Mouse (Mus musculus): ENCODE results near the gene Ngly1. TPM values are rescaled to one million over a fixed set of nuclear protein-coding genes. Genes with fewer than 3 reads are reported as not detected.

The Ngly1 gene
- polyA plus RNA-seq (2015; fragmentation: Nextera tagmentation; extraction: Ambion mirVana) = 40.8 and 44.9 TPM in 2 replicates

DNA sequence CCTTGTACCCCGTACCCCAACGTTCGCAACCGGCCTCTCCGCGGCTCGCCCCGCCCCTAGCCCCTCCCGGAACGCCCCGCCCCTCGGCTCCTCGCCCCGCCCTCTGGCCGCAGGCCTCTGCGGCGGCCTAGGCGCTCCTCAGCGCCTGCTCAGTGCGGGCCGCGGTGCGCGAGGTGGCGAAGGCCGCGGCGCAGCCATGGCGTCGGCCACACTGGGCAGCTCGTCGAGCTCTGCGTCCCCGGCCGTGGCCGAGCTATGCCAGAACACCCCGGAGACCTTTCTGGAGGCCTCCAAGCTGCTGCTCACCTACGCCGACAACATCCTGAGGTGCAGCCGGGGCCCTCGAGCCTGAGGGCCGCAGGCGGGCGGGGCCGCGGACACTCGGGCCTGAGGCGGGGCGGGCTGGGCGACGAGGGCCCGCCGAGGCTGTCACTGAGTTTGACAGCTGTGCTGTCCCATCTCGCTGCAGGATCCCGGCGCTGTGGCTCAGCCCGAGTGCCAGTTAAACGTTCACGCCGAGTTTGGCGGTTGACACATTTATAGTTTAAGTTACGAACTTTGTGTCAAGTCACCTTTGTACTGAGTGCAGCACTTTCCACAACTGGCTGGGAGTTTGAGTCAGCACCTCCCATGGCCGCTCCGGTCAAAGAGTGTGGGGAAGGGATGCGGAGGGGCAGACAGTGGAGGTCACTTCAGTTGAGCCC is at the start of gene Ngly1, which contains the start of gene Oxsm:
Ngly1 (plus strand) TSS at position 110 of the 704 bp plus-strand sequence.
Oxsm (minus strand) TSS at position 638 of the 704 bp plus-strand sequence.
- peak within 1 kb of the TSS; percentile 89 for H3K27ac ChIP-seq (ENCODE audit: low read length)
- WGBS = under 1% methylated on average over 65 of the region's 65 CpGs
- peak within 1 kb of the TSS; percentile 97 for H3K9ac ChIP-seq (ENCODE audit: low read length)
- H3K4me3 ChIP-seq (replicated peaks; ENCODE audit: low read length) = peak within 1 kb of the TSS; percentile 80
- peaks cover 17% of the 10 kb centered on the region; the same call in 1 of the 2 replicates for H3K4me1 ChIP-seq (ENCODE audit: control insufficient read depth, insufficient read depth, low read length)
- ATAC-seq (ENCODE audit: insufficient read depth, low FRiP score) = peak; percentile 99
- no peaks in the 10 kb centered on the region for H3K36me3 ChIP-seq (ENCODE audit: control insufficient read depth, insufficient read depth, low read length)
- H3K4me2 ChIP-seq (ENCODE audit: low read depth, low read length) = peak within 1 kb of the TSS; percentile 85
- H3K27me3 ChIP-seq (ENCODE audit: control insufficient read depth, insufficient read depth, low read length) = no peaks in the 10 kb centered on the region
- H3K9me3 ChIP-seq (replicated peaks; ENCODE audit: control insufficient read depth, low read length) = no peaks in the 10 kb centered on the region

DNA sequence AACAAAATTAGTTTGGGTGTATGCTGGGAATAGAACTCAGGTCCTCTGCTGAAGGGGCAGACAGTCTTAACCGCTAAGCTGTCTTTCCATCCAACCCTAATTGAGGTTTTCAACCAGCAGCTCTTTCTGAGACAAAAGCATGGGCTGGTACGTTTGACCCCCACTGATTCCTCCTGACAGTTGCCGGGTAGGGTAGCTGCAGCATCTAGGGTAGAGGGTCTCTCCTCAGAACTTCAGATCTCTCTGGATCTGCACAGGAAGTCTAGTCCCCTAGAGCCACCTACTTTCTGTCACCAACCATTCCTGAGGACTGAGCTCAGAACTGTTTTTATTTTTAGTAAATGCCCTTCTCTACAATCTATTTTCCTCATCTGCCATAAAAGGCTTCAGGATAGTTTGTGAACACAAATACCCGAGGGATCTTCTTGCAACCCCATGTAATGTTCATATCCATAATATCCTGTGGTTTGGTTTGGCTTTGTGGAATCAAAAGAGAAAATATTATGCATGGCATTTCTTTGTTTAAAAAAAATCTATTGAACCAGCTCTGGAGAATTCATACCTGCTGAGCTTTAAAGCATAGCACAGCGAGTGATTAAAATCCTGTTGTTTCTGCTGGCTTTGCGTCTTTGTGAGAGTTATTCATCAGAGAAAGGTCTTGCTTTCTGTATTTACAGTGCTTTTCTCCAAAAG is 48.7 kb upstream of the Ngly1 start:
- ATAC-seq (ENCODE audit: insufficient read depth, low FRiP score) = no peak
- H3K4me2 ChIP-seq (ENCODE audit: low read depth, low read length) = peak overlapping the region; percentile 15; the same call in 1 of the 2 replicates

DNA sequence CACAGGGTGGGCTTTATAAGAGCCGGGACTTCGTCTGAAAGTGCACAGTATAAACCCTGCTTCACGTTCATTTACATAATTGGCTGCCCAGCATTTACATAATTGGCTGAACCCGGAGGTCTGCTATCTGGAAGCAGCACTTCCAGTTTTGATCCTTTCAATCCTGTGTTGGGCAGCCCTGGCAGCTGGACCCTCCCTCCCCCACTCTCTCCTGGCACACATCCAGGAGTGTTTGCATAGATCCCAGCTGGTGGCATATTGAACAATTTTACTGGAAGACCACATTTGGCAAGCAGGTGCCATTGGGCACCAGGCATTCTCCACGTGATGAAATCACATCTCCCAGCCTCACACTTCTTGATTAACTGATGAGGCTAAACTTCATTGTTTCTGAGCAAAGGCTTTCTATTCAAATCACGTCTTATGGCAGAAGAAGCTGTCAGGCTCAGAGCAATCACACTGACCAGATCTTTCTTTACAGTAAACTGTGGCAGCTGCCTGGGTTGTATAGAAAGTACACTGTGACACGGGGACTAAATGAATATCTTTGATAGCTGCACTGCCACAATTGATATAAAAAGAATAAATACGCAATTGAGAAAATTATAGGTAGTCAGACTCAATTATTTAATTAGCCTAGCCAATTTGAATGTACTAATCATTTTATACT is 48.0 kb upstream of the Ngly1 start:
- 36% methylated on average over 8 of the region's 8 CpGs for WGBS
- peak; percentile 50 for ATAC-seq (ENCODE audit: insufficient read depth, low FRiP score)
- H3K4me1 ChIP-seq (ENCODE audit: control insufficient read depth, insufficient read depth, low read length) = no peaks in the 10 kb centered on the region

More for the DNA sequence above, 48.7 kb upstream of the Ngly1 start:
- WGBS = 50% methylated on average over 6 of the region's 6 CpGs
- no peaks in the 10 kb centered on the region for H3K27me3 ChIP-seq (ENCODE audit: control insufficient read depth, insufficient read depth, low read length)
- no peak overlapping the region for H3K9ac ChIP-seq (ENCODE audit: low read length)
- H3K27ac ChIP-seq (ENCODE audit: low read length) = no peak overlapping the region
- no peaks in the 10 kb centered on the region for H3K4me1 ChIP-seq (ENCODE audit: control insufficient read depth, insufficient read depth, low read length)
- H3K9me3 ChIP-seq (replicated peaks; ENCODE audit: control insufficient read depth, low read length) = no peaks in the 10 kb centered on the region
- H3K36me3 ChIP-seq (ENCODE audit: control insufficient read depth, insufficient read depth, low read length) = no peaks in the 10 kb centered on the region
- no peak overlapping the region for H3K4me3 ChIP-seq (replicated peaks; ENCODE audit: low read length)

DNA sequence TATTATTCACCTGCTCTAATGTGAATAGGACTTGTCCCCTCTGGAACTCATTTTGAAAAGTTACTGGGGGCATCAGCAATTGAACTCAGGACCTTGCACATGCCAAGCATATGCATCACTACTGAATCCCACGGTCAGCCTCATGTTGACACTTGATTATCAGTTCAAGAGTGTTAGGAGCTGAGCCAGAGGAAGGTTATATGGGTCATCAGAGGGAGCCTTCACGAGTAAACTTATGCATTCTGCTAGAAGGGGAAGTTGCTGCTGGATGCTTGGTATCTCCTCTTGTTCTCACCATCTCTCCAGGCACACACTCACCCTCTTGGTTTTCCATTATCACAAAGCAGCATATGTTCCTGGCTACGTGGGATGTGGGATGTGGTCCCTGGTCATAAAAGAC is 47.4 kb upstream of the Ngly1 start:
- no peak overlapping the region for H3K4me2 ChIP-seq (ENCODE audit: low read depth, low read length)
- no peak for ATAC-seq (ENCODE audit: insufficient read depth, low FRiP score)
- 25% methylated on average over 3 of the region's 3 CpGs for WGBS
- H3K9ac ChIP-seq (ENCODE audit: low read length) = no peak overlapping the region
- no peaks in the 10 kb centered on the region for H3K36me3 ChIP-seq (ENCODE audit: control insufficient read depth, insufficient read depth, low read length)
- H3K4me3 ChIP-seq (replicated peaks; ENCODE audit: low read length) = no peak overlapping the region
- H3K27me3 ChIP-seq (ENCODE audit: control insufficient read depth, insufficient read depth, low read length) = no peaks in the 10 kb centered on the region
- no peaks in the 10 kb centered on the region for H3K9me3 ChIP-seq (replicated peaks; ENCODE audit: control insufficient read depth, low read length)
- no peaks in the 10 kb centered on the region for H3K4me1 ChIP-seq (ENCODE audit: control insufficient read depth, insufficient read depth, low read length)
- no peak overlapping the region for H3K27ac ChIP-seq (ENCODE audit: low read length)

More for the DNA sequence above, 48.0 kb upstream of the Ngly1 start:
- Histone ChIP-seq H3K9me3 (replicated peaks; ENCODE audit: control insufficient read depth, low read length) (no peaks in the 10 kb centered on the region), H3K36me3 (ENCODE audit: control insufficient read depth, insufficient read depth, low read length) (no peaks in the 10 kb centered on the region), H3K9ac (ENCODE audit: low read length) (no peak overlapping the region), H3K27ac (ENCODE audit: low read length) (no peak overlapping the region), H3K4me3 (replicated peaks; ENCODE audit: low read length) (no peak overlapping the region), H3K4me2 (ENCODE audit: low read depth, low read length) (0 out of 2 replicates have a peak overlapping the region, but pooled peaks have one; percentile 15), H3K27me3 (ENCODE audit: control insufficient read depth, insufficient read depth, low read length) (no peaks in the 10 kb centered on the region)

DNA sequence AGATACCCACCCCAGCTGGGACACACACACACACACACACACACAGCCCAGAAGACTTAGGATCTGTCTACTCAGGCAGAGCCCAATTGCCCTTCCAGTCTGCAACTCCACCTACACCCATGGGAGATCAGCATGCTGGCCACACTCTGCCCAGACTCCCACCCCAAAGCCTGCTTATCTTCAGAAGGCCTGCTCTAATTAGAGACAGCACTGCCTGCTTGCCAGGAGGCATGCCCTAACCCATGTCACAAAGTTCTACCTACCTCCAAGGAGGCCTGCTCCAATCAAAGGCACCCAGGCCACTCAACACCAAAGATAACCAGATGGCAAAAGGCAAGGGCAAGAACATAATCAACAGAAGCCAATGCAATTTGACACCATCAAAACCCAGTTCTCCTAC is 41.4 kb upstream of the Ngly1 start:
- Histone ChIP-seq H3K4me3 (replicated peaks; ENCODE audit: low read length) (no peak overlapping the region), H3K27ac (ENCODE audit: low read length) (no peak overlapping the region), H3K4me2 (ENCODE audit: low read depth, low read length) (no peak overlapping the region), H3K27me3 (ENCODE audit: control insufficient read depth, insufficient read depth, low read length) (no peaks in the 10 kb centered on the region), H3K9ac (ENCODE audit: low read length) (no peak overlapping the region), H3K9me3 (replicated peaks; ENCODE audit: control insufficient read depth, low read length) (no peaks in the 10 kb centered on the region), H3K4me1 (ENCODE audit: control insufficient read depth, insufficient read depth, low read length) (no peaks in the 10 kb centered on the region), H3K36me3 (ENCODE audit: control insufficient read depth, insufficient read depth, low read length) (no peaks in the 10 kb centered on the region)
- no peak for ATAC-seq (ENCODE audit: insufficient read depth, low FRiP score)

DNA sequence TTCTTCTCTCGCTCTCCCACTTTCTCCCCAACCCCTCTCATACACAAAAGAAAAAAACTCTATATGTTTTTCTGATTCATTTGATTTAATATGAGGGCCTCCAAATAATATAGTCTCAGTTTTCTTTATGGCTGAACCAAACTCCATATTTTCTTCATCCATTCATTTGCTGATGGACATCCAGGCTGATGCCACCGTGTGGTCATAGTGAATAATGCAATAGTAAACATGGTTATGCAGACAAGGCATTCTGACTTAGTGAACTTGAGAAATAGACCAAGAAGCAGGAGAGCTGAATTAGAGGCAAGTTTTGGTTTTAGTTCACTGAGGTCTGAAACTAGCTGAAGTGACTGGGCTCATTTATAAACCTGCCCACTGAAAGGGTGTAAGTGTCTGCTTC is 30.1 kb upstream of the Ngly1 start:
- Histone ChIP-seq H3K36me3 (ENCODE audit: control insufficient read depth, insufficient read depth, low read length) (no peaks in the 10 kb centered on the region), H3K9me3 (replicated peaks; ENCODE audit: control insufficient read depth, low read length) (no peaks in the 10 kb centered on the region), H3K4me2 (ENCODE audit: low read depth, low read length) (no peak overlapping the region), H3K27me3 (ENCODE audit: control insufficient read depth, insufficient read depth, low read length) (no peaks in the 10 kb centered on the region), H3K4me3 (replicated peaks; ENCODE audit: low read length) (no peak overlapping the region), H3K27ac (ENCODE audit: low read length) (no peak overlapping the region), H3K4me1 (ENCODE audit: control insufficient read depth, insufficient read depth, low read length) (no peaks in the 10 kb centered on the region), H3K9ac (ENCODE audit: low read length) (no peak overlapping the region)
- ATAC-seq (ENCODE audit: insufficient read depth, low FRiP score) = no peak
- 58% methylated on average over 2 of the region's 2 CpGs for WGBS

DNA sequence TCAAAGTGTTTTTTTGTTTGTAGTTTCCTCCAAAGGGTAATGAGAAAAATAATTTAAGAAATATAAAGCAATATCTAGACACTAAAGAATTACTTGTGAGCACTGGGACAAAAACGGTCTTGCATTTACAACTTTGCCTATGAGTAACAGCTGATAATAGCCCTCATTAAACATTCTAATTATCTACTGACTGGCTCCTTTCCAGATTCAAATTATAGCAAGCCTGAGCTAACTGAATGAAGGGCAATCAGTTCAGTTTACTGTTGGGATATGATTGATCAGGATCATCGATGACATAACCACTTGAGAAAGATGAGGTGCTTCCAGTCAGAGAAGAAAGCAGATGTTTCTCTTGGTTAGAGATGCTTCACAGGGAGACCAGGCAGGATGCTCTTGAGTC is 19.7 kb upstream of the Ngly1 start:
- Histone ChIP-seq H3K4me2 (ENCODE audit: low read depth, low read length) (no peak overlapping the region), H3K27me3 (ENCODE audit: control insufficient read depth, insufficient read depth, low read length) (no peaks in the 10 kb centered on the region), H3K27ac (ENCODE audit: low read length) (no peak overlapping the region), H3K4me1 (ENCODE audit: control insufficient read depth, insufficient read depth, low read length) (no peaks in the 10 kb centered on the region), H3K4me3 (replicated peaks; ENCODE audit: low read length) (no peak overlapping the region), H3K9ac (ENCODE audit: low read length) (no peak overlapping the region), H3K9me3 (replicated peaks; ENCODE audit: control insufficient read depth, low read length) (peaks cover 4% of the 10 kb centered on the region; the same call in 1 of the 2 replicates), H3K36me3 (ENCODE audit: control insufficient read depth, insufficient read depth, low read length) (no peaks in the 10 kb centered on the region)
- WGBS = 77% methylated on average over 2 of the region's 2 CpGs
- no peak for ATAC-seq (ENCODE audit: insufficient read depth, low FRiP score)

DNA sequence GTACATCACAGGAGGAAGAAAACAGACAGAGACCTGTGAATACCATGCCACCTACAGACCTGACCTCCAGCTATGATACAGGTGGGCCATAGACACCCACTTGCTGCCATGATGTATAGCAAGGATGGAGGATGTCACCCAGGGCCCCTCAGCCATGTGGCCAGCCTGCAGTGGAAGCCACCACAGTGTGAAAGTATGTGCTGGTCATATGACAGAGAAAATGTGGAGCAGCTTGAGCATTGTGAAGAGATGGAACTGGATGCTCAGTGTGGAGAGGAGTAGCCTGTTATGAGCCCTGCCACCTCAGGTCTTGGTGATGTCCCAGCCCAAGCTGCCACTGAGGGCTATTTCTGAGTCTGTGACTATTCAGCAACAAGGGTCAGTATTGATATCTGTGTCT is 18.5 kb upstream of the Ngly1 start:
- H3K27ac ChIP-seq (ENCODE audit: low read length) = no peak overlapping the region
- no peak overlapping the region for H3K4me3 ChIP-seq (replicated peaks; ENCODE audit: low read length)
- H3K9ac ChIP-seq (ENCODE audit: low read length) = no peak overlapping the region
- no peak overlapping the region for H3K4me2 ChIP-seq (ENCODE audit: low read depth, low read length)
- no peaks in the 10 kb centered on the region for H3K4me1 ChIP-seq (ENCODE audit: control insufficient read depth, insufficient read depth, low read length)
- no peaks in the 10 kb centered on the region for H3K36me3 ChIP-seq (ENCODE audit: control insufficient read depth, insufficient read depth, low read length)
- no peaks in the 10 kb centered on the region for H3K27me3 ChIP-seq (ENCODE audit: control insufficient read depth, insufficient read depth, low read length)
- H3K9me3 ChIP-seq (replicated peaks; ENCODE audit: control insufficient read depth, low read length) = peaks cover 3% of the 10 kb centered on the region; the same call in 1 of the 2 replicates
- no peak for ATAC-seq (ENCODE audit: insufficient read depth, low FRiP score)

DNA sequence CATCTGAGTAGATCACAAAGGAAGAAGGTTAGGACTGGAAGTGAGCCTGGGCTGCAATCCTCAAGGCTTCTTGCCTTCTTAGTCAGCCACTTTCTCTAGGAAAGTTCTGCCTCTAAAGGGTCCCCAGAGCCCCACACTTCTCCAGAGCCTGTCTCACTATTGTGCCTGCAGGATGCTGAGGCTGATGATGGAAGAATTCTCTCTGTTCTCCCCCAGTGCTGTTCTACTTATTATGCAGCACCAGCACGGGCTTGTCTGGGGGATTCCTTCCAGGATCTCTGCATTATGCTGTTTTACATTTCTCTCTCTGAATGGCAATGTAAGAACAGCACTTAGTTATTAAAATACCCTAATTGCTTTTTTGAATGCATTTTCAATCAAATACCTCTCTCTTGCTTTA is 15.6 kb upstream of the Ngly1 start:
- H3K9me3 ChIP-seq (replicated peaks; ENCODE audit: control insufficient read depth, low read length) = no peaks in the 10 kb centered on the region
- H3K4me3 ChIP-seq (replicated peaks; ENCODE audit: low read length) = no peak overlapping the region
- no peak overlapping the region for H3K9ac ChIP-seq (ENCODE audit: low read length)
- H3K36me3 ChIP-seq (ENCODE audit: control insufficient read depth, insufficient read depth, low read length) = no peaks in the 10 kb centered on the region
- ATAC-seq (ENCODE audit: insufficient read depth, low FRiP score) = no peak
- H3K4me2 ChIP-seq (ENCODE audit: low read depth, low read length) = no peak overlapping the region
- 55% methylated on average over 1 of the region's 1 CpGs for WGBS
- no peak overlapping the region for H3K27ac ChIP-seq (ENCODE audit: low read length)
- H3K27me3 ChIP-seq (ENCODE audit: control insufficient read depth, insufficient read depth, low read length) = no peaks in the 10 kb centered on the region
- H3K4me1 ChIP-seq (ENCODE audit: control insufficient read depth, insufficient read depth, low read length) = no peaks in the 10 kb centered on the region

Measured in stomach, embryonic 16.5 days (tissue).